In the genomic region with DNA sequence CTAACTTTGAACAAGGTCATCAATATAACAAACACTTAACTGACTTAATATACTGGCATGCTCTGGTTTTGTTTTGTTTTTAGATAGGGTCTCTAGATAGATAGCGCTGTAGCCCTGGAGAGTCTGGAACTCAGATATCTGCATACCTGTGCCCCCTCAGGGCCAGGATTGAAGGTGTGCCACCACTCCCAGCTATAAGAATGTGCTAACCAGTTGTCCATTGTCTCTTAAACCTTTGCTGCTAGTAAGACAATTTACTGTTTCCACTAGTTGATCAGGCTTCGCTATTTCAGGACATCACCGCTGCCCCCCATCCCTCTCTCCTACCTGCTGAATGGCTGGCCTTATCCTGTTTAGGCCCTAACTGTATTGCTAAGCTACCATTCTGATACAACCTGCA, we compare ENCODE assay signal across 25 mouse cellular contexts. TPM values are rescaled to one million over a fixed set of nuclear protein-coding genes. Genes with fewer than 3 reads are reported as not detected.
"Had no signal": no experiment of that assay in that cellular context is flagged by ENCODE, and none has a peak within 500 bp of the region (broad histone marks: within the 10 kb centered on the region; RNA-seq: fewer than 3 reads in every experiment).

No protein-coding gene starts in this region.

- H3K9me3 ChIP-seq: heart, embryonic 13.5 days; heart, embryonic 15.5 days; hindbrain, embryonic 13.5 days; hindbrain, embryonic 15.5 days; kidney, embryonic 15.5 days; limb, embryonic 13.5 days; limb, embryonic 15.5 days; liver, embryonic 12.5 days had no signal

- H3K27me3 ChIP-seq: heart, embryonic 13.5 days; heart, embryonic 15.5 days; hindbrain, embryonic 13.5 days; hindbrain, embryonic 15.5 days; kidney, embryonic 15.5 days; limb, embryonic 13.5 days; limb, embryonic 15.5 days; liver, embryonic 12.5 days had no signal

- DNase-seq: gastrocnemius, postnatal 25 days; heart, adult 18-20 months; heart, postnatal 14 days; heart, postnatal 36 days; kidney, adult 11 months; kidney, adult 2 months; kidney, adult 9 months; kidney, postnatal 14 days; kidney, postnatal 36 days; layer of hippocampus, adult 9-11 months; layer of hippocampus, postnatal 36 days; left cerebral cortex, postnatal 4 days had no signal

- H3K9ac ChIP-seq: heart, embryonic 13.5 days; heart, embryonic 15.5 days; hindbrain, embryonic 13.5 days; hindbrain, embryonic 15.5 days; kidney, embryonic 15.5 days; limb, embryonic 13.5 days; limb, embryonic 15.5 days; liver, embryonic 12.5 days; liver, embryonic 14.5 days had no signal

- H3K4me3 ChIP-seq: heart, embryonic 13.5 days; heart, embryonic 15.5 days; hindbrain, embryonic 13.5 days; hindbrain, embryonic 15.5 days; kidney, embryonic 15.5 days; limb, embryonic 13.5 days; limb, embryonic 15.5 days; liver, embryonic 12.5 days had no signal

- H3K36me3 ChIP-seq: heart, embryonic 15.5 days; hindbrain, embryonic 15.5 days had no signal

- H3K4me1 ChIP-seq: heart, embryonic 13.5 days; heart, embryonic 15.5 days; hindbrain, embryonic 15.5 days; kidney, embryonic 15.5 days; limb, embryonic 13.5 days; limb, embryonic 15.5 days; liver, embryonic 12.5 days had no signal

- H3K27ac ChIP-seq: heart, embryonic 13.5 days; heart, embryonic 15.5 days; hindbrain, embryonic 13.5 days; hindbrain, embryonic 15.5 days; hindbrain, postnatal 0 days; kidney, embryonic 15.5 days; kidney, postnatal 0 days; limb, embryonic 13.5 days; limb, embryonic 15.5 days; liver, embryonic 12.5 days; liver, embryonic 14.5 days had no signal

RNA-seq across cellular contexts. Expression of gene Nr1h3, which starts 17.9 kb away (rescaled TPM):
- total RNA-seq: hematopoietic stem cell, adult 5-6 weeks had no signal

RNA-seq across cellular contexts. Expression of gene Pacsin3, which starts 35.3 kb away (rescaled TPM):
- total RNA-seq: granulocyte monocyte progenitor cell, adult 5-6 weeks had no signal
